Mouse (Mus musculus) CD8-positive naive resting alpha-beta T cell, adult 2 months (primary cell): ENCODE data around the gene Ang2.
"Not testable (repeated sequence)": the region's sequence is repeated elsewhere in the genome, so short reads cannot be mapped to it uniquely, and the experiment has no call there.

ENCODE experiments used
- DNase-seq, 2 experiments: peaks; one replicate each; pipeline ENCODE4 v3.0.0; 2022; ENCODE audit warnings: low read depth in 2 of 2, low spot score in 2 of 2

The Ang2 gene

DNA sequence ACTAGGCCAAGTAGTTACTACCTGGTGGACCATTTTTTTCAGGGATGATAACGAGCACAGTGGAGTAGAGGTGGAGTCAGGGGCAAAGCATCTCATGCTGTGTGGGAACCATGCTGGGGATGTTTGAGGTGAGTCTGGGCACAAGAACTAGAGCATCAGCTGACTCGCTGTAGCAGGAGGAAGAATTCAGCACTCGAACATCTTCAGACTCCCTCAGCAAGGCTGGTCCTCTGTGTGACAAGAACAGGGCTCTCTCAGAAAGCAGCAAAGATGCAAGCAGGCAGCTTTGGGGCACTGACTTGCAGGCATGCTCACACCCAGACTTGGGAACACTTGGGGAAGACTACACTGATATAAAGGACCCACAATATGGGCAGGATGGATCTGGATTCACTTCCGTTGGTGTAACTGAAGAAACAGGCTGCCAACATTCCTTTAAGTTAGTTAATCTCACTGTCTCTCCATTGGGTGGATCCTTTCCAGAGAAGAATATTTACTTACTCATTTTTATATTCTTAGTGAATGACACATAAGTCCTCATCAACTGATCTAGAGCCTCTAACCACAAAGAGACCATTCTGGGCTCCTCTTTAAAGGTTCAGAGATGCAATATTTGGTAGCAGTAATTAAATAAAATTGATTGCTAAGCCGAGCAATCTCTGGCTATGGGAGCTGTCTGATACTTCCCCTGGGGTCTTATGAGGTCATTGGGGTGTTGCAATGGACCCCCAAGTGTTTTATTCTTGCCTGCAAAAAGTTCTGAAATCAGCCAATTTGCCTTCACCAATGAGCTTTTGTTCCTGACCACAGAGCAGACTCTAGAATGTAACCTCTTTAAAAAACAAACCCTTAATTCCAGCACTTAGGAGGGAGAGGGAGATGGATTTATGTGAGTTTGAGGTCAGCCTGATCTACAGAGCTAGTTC, at the start of gene Ang2:
Gene Ang2, minus strand, starts transcription at position 51 of the 926 bp plus-strand sequence.
- no peak for DNase-seq

DNA sequence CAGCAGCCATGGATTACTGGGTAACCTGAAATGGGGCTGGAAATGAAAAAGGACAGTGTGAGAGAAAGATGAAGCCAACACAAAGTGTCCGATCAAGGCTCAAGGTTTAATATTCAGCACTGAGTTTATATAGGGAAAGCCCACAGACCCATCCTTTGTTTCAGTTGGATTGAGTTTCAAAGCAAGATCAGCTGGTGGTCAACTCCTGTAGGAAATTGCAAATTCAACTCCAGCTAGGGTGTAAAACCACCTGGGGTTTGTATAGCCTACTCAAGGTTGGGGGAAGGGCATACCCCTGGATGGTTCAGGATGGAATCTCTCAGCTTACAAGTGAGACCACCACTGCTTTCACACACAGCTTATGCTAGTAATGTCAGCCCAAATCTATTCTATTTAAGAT, 48.8 kb upstream of the Ang2 start:
- DNase-seq, result no peak

DNA sequence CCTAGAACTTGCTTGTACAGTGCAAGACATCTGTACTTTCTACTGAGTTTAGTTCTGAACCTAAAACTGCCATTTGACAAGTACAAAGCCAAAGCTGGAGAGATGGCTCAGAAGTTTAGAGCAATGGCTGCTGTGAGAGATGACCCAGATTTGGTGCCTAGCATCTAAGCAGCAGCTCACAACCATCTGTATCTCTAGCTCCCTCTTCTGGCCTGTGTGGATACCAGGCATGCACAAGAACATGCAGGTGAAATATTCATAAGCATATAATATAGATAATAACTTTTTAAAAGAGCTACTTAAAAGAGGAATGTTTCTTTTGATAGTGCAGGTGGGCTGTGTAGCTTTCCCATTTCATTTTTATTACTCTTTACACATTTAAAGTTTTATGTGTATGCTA, 42.0 kb upstream of the Ang2 start:
- DNase-seq, result no peak

DNA sequence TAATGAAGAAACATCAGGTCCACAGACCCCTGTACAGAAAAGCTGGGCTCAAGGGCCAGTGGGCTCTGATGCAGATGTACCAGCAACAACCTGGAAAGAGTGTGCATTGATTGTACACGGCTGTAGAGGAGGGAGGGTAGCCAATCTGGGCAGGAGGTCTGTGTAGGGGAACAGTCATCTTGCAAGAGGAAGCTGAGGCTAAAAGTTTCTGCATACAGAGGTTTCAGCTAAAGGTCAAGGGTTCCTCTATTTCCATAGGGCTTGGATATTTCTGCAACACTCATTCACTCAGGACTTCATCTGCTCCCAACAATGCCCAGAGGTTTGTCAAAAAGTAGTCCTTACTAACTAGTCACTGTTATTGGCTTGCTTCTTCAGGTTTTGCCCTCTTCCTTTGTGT, 38.5 kb upstream of the Ang2 start:
- not testable (repeated sequence) for DNase-seq

DNA sequence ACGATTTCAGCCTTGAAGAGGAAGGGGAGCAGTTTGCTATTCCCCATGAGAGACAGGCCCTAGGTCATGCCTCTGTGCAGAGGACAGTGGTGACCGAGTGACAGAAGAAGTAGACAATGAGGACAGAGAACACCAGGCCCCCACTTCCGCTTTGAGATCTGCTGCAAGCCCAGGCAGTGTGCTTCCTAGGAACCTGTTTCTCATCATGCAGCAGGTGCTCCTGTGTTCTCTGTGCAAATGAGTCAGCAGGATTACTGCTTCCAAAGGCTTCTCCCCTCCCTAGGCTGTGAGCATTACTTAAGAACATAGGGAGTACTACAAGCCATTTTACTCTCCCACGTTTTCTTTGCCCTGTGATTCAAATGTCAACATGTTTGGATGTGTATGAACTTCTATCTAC, 30.7 kb upstream of the Ang2 start:
- DNase-seq, result not testable (repeated sequence)

DNA sequence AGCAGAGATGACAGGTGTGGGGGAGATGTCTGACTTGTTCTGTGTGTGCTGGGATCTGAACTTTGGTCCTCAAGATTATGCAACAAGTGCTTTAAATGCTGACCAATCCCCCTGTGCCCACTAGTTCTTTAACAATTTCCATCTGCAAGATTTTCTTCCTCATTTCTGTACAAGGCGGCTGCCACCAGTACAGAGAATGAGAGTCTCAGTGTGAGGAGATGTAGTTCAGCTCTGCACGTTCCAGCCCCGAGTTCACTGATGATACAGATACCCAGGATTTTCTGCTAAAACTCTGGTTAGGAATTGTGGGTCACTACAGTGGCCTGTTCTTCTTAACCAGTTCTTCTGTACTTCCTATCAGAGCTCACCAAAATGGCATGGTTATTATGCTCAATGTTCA, 21.1 kb upstream of the Ang2 start:
- DNase-seq, result not testable (repeated sequence)

DNA sequence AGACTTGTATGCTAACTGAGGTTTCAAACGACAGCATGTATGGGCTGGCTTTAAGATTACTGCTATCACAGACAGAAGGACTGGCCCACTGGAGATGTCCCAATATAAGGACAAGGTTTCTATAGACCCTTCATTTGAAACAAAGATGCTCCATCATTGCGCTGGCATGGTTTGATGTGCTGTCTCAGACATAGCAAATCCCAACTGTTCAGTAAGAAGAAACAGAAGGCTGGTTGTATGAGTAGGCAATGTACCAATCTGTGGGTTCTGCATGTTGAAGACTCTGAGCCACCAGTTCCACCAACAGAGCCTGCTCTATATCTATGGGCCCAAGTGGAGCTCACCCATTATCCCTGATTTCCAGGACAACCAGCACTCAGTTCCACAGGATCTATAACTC, 4.2 kb upstream of the Ang2 start, which contains the start of gene Ear14:
Gene Ear14, plus strand, starts transcription at position 277 of the 400 bp plus-strand sequence.
- no peak for DNase-seq

DNA sequence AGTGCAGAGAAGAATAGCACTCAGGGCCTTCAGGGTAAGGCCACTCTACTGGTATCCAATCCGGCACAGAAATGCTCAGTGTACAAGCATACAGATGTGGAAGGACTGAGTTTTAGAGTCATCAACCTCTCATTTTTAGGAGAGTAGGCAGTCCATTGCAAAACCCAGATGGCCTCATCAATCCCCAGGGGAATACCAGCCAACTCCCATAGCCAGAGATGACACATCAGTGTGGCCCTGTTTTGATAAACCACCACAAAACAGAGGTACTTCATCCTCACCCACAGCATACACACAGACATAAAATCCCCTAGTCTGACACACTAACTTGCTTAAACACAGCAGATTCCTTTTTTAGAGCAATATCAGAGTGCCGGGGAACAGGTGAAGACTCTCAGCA, 1.5 kb upstream of the Ang2 start:
- DNase-seq, result no peak

DNA sequence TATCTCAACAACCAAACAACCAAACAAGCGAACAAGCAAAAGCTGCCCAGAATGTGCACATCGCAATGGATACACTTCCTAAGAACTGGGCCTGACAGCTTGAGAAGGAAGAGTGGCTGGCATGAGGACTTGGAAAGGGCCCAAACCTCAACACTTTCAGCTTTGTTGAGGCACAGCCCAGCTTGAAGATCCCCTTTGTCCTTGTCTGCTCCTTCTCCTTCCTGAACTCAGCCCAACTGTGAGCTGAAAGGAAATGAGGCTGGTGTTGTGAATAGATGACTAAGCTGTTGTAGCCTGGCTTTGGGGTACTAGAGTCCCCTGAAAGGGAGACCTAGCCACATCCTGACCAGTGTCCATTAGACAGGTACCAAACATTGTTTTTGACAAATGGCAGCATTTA, 1.1 kb upstream of the Ang2 start:
- no peak for DNase-seq

DNA sequence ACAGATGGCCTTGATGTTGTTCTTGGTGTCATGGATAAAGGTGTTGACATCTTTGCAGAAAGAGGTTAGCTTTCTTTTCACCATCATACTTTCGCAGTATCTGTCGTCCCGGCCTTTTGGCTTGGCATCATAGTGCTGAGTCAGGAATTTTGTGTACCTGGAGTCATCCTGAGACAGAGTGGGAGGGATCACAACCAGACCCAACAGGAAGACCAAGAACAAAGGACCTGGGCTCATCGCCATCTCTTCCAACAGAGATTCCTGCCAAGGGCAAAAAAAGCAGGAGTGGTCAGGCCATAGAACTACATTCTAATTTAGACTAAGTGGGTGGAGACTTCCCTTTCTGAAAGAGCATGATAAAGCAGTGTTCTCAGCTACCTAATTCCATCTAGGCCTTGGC, 3.3 kb downstream of the Ang2 start:
- DNase-seq, result no peak

DNA sequence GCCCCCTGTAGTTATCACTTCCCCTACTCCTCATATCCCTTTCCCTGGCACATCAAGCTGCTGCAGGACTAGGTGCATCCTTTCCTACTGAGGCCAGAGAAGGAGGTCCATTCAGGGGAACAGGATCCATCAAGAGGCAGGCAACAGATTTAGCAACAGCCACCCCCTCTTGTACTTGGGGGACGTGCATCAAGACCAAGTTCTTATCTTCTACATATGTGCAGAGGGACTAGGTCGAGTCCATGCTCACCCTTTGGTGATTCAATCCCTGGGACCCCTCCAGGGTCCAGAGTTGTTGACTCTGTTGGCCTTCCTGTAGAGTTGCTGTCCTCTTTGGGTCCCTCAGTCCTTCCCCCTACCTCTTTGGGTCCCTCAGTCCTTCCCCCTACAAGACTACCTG, 17.9 kb downstream of the Ang2 start:
- not testable (repeated sequence) for DNase-seq

DNA sequence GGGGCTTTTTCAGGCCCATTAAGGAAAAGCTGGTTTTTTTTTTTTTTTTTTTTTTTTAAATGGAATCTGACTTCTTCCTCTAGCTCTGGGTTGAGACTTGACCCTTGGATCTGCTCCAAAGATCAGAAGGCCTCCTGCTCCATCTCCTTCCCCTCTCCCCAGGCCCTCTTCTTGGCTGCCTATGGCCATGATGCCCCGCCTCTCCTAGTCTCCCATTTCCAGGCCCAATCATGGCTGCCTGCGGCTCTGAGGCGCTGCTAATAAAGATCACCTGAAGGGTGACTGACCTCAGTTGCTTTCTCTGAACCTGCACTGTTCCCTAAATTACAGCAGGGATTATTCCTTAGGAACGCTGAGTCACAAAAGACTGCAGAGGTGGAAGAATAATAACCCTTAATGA, 25.1 kb downstream of the Ang2 start:
- DNase-seq, result no peak

DNA sequence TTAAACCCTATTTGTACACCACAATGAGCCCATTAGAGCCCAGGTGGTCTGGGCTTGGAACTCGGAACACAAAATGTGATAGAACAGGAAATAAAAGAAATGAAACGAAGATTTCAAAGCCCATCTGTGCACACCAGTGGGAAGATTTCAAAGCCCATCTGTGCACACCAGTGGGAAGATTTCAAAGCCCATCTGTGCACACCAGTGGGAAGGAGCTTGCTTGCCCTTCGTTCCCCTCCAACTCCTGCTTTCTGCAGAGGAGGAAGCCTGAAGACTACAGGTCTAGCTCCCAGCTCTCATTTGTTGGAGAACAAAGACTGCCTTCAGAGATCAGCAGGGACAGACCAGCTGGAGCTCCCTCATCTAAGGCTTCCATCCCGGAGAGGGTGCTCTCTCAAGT, 26.0 kb downstream of the Ang2 start:
- DNase-seq, result not testable (repeated sequence)

DNA sequence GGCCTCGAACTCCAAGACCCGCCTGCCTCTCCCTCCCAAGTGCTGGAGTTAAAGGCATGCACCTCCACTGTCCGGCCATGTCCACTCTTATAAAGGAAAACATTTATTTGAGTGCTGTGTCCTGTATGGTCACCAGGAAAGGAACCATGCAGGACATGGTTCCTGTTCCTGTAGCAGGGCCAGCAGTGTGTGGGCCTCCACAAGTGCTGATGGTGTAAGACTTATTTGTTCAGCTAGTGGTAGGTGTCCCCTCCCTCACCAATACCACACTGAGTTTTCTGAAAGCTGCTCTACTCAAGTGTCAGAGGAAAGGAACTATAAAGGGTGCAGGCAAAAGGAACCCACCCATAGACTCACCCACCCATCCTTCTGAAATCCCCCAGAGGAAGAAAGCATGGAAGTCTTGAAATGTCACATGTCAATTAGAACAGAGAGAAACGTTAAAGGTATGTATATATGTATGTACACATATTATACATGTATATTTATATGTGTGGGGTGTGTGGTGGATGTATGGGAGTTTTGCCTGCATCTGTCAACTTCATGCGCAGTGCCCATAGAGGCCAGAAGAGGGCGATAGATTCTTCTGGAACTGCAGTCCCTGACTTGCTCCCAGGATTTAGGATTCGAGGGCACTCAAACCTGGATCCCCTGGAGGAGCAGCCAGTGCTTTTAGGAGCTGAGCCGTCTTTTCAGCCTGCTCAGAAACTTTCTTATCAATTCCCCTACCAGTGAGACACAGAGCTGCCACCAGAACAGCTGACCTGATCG, 26.7 kb downstream of the Ang2 start:
- not testable (repeated sequence) for DNase-seq

DNA sequence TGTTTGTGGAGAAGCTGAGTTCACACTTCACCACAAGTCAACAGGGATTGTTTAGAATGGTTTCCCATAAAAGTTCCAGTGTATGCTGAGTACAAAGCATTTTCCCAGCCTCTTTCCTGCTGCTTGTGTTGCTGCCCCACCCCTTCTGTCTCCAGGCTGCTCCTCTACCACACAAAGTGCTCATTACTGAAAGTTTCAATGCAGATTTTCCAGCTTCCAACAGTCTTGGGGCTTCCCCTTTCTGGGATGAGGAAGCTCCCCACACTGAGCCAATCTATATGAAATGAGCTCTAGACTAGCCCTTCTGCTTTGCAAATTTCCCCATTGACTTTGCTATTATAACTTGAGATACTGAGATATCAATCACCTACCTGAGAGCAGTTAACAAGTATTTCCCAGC, 32.9 kb downstream of the Ang2 start:
- DNase-seq, result no peak

DNA sequence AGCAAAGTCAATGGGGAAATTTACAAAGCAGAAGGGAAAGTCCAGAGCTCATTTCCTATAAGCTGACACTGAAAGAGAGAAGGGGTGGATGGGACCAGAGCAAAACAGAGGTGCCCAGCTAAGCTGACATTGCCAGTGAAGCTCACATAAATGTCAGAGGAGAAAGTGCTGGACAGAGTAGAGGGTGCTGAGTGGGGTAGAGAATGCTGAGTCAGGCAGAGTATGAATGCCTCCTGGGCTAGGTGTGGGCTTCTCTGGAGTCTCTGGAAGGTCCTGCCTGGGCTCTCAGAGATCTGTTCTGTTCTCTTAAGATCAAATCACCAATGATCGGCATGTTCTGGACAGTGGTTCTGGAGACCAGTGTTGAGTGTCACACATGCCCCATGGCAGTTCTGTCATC, 33.5 kb downstream of the Ang2 start:
- no peak for DNase-seq

DNA sequence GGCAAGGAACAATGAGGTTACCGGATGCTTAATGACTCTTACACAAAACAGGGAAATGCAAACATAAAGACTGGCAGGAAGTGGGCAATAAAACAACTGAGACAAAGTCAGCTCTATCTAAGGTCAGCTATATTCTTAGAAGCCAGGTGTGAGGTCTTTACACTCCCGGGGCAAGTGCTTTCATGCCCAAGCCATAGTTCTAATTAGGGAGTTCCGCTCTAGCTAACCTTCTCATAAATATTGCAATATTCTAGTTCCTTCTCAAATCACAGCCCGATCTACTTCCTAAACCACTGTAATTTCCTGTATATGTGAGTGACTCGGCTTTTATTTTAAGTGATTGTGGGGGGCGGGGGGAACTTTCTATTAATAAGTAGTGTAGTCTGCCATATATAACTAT, 35.6 kb downstream of the Ang2 start:
- not testable (repeated sequence) for DNase-seq

DNA sequence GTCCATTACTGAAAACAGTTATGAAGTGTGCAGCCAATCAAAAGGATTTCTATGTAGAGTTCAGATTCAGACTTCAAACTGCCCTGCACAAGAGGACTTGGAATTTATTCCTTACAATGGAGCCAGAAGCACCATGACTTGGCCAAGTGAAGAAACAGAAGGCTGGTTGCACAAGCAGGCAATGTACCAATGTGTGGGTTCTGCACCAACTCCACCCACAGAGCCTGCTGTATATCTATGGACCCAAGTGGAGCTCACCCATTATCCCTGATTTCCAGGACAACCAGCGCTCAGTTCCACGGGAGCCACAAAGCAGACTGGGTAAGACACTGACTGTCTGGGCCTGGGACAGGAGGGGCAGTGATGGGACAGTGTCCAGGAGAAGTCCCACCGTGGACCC, 37.0 kb downstream of the Ang2 start, which contains the start of gene Rnase2b:
Gene Rnase2b, plus strand, starts transcription at position 285 of the 400 bp plus-strand sequence.
- DNase-seq, result not testable (repeated sequence)

DNA sequence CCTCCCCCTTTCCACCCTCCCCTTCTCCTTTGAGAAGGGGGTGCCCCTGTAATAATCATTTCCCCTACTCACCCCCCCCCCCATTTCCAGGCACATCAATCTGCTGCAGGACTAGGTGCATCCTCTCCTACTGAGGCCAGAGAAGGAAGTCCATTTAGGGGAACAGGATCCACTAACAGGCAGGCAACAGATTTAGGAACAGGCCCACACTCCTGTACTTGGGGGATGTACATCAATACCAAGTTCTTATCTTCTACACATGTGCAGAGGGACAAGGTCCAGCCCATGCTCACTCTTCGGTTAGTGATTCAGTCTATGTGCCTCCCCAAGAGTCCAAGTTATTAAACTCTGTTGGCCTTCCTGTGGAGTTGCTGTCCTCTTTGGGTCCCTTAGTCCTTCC, 41.9 kb downstream of the Ang2 start:
- DNase-seq, result no peak

DNA sequence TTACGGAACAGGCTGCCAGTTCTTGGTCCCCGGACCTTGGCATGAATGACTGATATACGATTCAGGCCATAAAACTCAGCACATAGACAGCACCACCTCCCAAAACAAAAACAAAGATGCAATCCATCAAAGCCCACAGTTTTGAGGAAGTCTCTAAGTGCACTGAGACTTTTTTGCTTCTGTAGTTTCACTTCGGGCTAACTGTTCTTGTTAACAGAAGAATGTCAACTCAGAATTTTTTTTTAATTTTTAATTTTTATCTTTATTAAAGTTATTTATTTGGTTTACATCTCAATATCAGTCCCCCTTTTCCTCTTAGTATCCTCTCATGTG, 42.2 kb downstream of the Ang2 start:
- no peak for DNase-seq

DNA sequence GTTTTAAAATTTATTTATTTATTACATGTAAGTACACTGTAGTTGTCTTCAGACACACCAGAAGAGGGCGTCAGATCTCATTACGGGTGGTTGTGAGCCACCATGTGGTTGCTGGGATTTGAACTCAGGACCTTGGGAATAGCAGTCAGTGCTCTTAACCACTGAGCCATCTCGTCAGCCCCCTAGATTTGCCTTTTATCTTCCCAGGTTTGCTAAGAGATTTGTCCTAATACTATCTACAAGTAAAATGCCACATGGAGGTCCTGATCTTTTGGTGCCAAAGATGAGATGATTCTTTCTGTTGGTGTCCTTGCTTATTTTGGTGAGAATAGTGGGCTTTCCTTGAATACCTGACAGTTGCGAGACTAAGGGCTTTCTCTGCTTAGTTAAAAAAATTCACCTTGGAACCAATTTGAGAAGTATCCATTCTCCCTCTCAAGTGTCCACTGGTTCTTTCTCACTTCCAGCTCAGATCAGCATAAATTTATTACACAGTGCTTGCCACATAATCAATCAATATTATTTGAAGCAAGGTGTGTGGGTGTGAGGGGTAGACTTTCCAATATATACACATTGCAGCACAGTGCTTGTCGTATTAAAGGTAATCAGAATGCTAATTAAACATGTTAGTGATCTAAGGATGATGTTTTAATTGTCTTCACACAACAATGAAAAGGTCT, 42.8 kb downstream of the Ang2 start:
- DNase-seq, result no peak
